10 mouse cellular contexts compared by ENCODE assay signal in genomic region chr5:62939050-62939449, GRCm38 (mm10).
DNase-seq lines count a peak whose midpoint lies in the region; ATAC-seq lines count a peak whose summit lies in the region.
"Had no signal": no experiment of that assay in that cellular context is flagged by ENCODE, and none has a peak within 500 bp of the region (broad histone marks: within the 10 kb centered on the region; RNA-seq: fewer than 3 reads in every experiment).

No protein-coding gene starts in this region.

- ATAC-seq in hematopoietic stem cell, adult 5-6 weeks (replicated peaks in 1 of 2; ENCODE audit: insufficient read depth in 1 of 2, low FRiP score in 2 of 2, low TSS enrichment in 1 of 2, low read depth in 1 of 2, poor library complexity in 2 of 2, severe bottlenecking in 2 of 2), result peak; percentile 66 to 78; a peak in 2 of 4 replicates
- no peak for ATAC-seq in stomach, embryonic 14.5 days (ENCODE audit: insufficient number of reproducible peaks, insufficient read depth, low FRiP score, low read depth)

- no peak overlapping the region for H3K9ac ChIP-seq in stomach, embryonic 14.5 days (replicated peaks; ENCODE audit: low read depth, low read length)
- H3K9ac ChIP-seq: embryonic facial prominence, embryonic 15.5 days had no signal

- DNase-seq in embryo, embryonic 10 days (ENCODE audit: low spot score), result peak; percentile 37
- DNase-seq in embryo, embryonic 9.5 days (ENCODE audit: extremely low spot score), result no peak
- DNase-seq in lung, postnatal 36 days, result peak; percentile 1
- no peak for DNase-seq in lung, postnatal 14 days
- no peak for DNase-seq in kidney, postnatal 10 days
- no peak for DNase-seq in kidney, postnatal 14 days

- no peak overlapping the region for H3K27ac ChIP-seq in stomach, embryonic 14.5 days (ENCODE audit: low read length)
- H3K27ac ChIP-seq: embryonic facial prominence, embryonic 15.5 days had no signal

- H3K36me3 ChIP-seq in stomach, embryonic 14.5 days (ENCODE audit: control insufficient read depth, insufficient read depth, low read length), result no peaks in the 10 kb centered on the region
- H3K36me3 ChIP-seq: embryonic facial prominence, embryonic 15.5 days had no signal

- H3K4me3 ChIP-seq in stomach, embryonic 14.5 days (ENCODE audit: low read depth, low read length), result no peak overlapping the region
- H3K4me3 ChIP-seq: embryonic facial prominence, embryonic 15.5 days; myocyte had no signal

- H3K4me2 ChIP-seq in stomach, embryonic 14.5 days (replicated peaks; ENCODE audit: low read depth, low read length), result 0 out of 2 replicates have a peak overlapping the region, but pooled peaks have one; percentile 7
- H3K4me2 ChIP-seq: embryonic facial prominence, embryonic 15.5 days had no signal

- no peaks in the 10 kb centered on the region for H3K9me3 ChIP-seq in stomach, embryonic 14.5 days (ENCODE audit: control insufficient read depth, low read depth, low read length)
- H3K9me3 ChIP-seq: embryonic facial prominence, embryonic 15.5 days had no signal

- H3K27me3 ChIP-seq in stomach, embryonic 14.5 days (ENCODE audit: control insufficient read depth, insufficient read depth, low read length), result no peaks in the 10 kb centered on the region
- H3K27me3 ChIP-seq: embryonic facial prominence, embryonic 15.5 days had no signal

- 33% methylated on average over 6 of the region's 6 CpGs for WGBS in stomach, embryonic 14.5 days

- no peaks in the 10 kb centered on the region for H3K4me1 ChIP-seq in stomach, embryonic 14.5 days (ENCODE audit: control insufficient read depth, insufficient read depth, low read length)
- H3K4me1 ChIP-seq: embryonic facial prominence, embryonic 15.5 days had no signal

Comparison
In these comparisons a context has a peak if more than half of its experiments do, and no peak if none do; other contexts are left out.
1. DNase-seq: peak in embryo, embryonic 10 days (single experiment) and lung, postnatal 36 days (single experiment); none in embryo, embryonic 9.5 days (single experiment), lung, postnatal 14 days (single experiment), kidney, postnatal 10 days (single experiment) and kidney, postnatal 14 days (single experiment).